Mouse (Mus musculus): ENCODE data around the gene C130074G19Rik. TPM values are rescaled to one million over a fixed set of nuclear protein-coding genes. Genes with fewer than 3 reads are reported as not detected.

The C130074G19Rik gene
- total RNA-seq, 2 experiments from 2014 or later, result 8.1 to 9.9 TPM

GRCm38 (mm10) chr1:184845111-184846071 is 37.6 kb downstream of the C130074G19Rik start:
- DNase-seq (ENCODE audit: extremely low spot score in 1 of 2, low spot score in 1 of 2), result peak; percentile 68 to 71

GRCm38 (mm10) chr1:184844326-184845066 is 38.5 kb downstream of the C130074G19Rik start:
- no peak for DNase-seq (ENCODE audit: extremely low spot score in 1 of 2, low spot score in 1 of 2)

- DNase-seq (ENCODE audit: extremely low spot score in 1 of 2, low spot score in 1 of 2), result no peak
These were observed 45.4 kb downstream of the C130074G19Rik start for GRCm38 (mm10) chr1:184837649-184838048.

GRCm38 (mm10) chr1:184836350-184836749 is 46.7 kb downstream of the C130074G19Rik start:
- DNase-seq (ENCODE audit: extremely low spot score in 1 of 2, low spot score in 1 of 2), result no peak

- DNase-seq (ENCODE audit: extremely low spot score in 1 of 2, low spot score in 1 of 2), result no peak
These were observed 49.5 kb downstream of the C130074G19Rik start for GRCm38 (mm10) chr1:184833499-184833898.

GRCm38 (mm10) chr1:184832211-184832610 is 50.8 kb downstream of the C130074G19Rik start:
- DNase-seq (ENCODE audit: extremely low spot score in 1 of 2, low spot score in 1 of 2), result no peak

- no peak for DNase-seq (ENCODE audit: extremely low spot score in 1 of 2, low spot score in 1 of 2)
These were observed 53.1 kb downstream of the C130074G19Rik start for GRCm38 (mm10) chr1:184829897-184830296.

- DNase-seq (ENCODE audit: extremely low spot score in 1 of 2, low spot score in 1 of 2), result no peak
These were observed 55.8 kb downstream of the C130074G19Rik start for GRCm38 (mm10) chr1:184827175-184827701.

GRCm38 (mm10) chr1:184825093-184825492 is 57.9 kb downstream of the C130074G19Rik start:
- DNase-seq (ENCODE audit: extremely low spot score in 1 of 2, low spot score in 1 of 2), result peak; percentile 19 to 60

- DNase-seq (ENCODE audit: extremely low spot score in 1 of 2, low spot score in 1 of 2), result peak; percentile 81 to 96
These were observed 58.6 kb downstream of the C130074G19Rik start for GRCm38 (mm10) chr1:184824439-184824851.

- peak in 1 of 2 experiments; percentile 36 for DNase-seq (ENCODE audit: extremely low spot score in 1 of 2, low spot score in 1 of 2)
These were observed 60.3 kb downstream of the C130074G19Rik start for GRCm38 (mm10) chr1:184822678-184823077.

Small RNA genes lying within 50 kb of the gene (microRNA-seq; reads per million reads assigned to microRNA genes)
- 327 to 373 reads per million in 2 experiments for gene Mir1981

Other genes with a start within 250 kb of the C130074G19Rik start
- 1 to 10 TPM; 1.5 TPM for gene Hlx, start 150.6 kb downstream of the C130074G19Rik start, total RNA-seq (2021)
- under 1 TPM in 1 of 2 experiments, not detected in 1; 0.31 TPM for gene Marc1, start 71.9 kb downstream of the C130074G19Rik start, total RNA-seq (2021)
- 100 to 1,000 TPM; 107 to 112 TPM for gene Marc2, start 36.8 kb downstream of the C130074G19Rik start, total RNA-seq (2021)
- 10 to 100 TPM; 51.9 to 53.7 TPM for gene Mark1, start 116.4 kb upstream of the C130074G19Rik start, total RNA-seq (2021)